Mouse (Mus musculus) layer of hippocampus, postnatal 14 days (tissue): ENCODE results near the gene Aipl1. TPM values are rescaled to one million over a fixed set of nuclear protein-coding genes. Genes with fewer than 3 reads are reported as not detected.

Experiments used
- DNase-seq, 2 experiments: peaks; one replicate each; pipeline ENCODE4 v3.0.0; 2021 to 2022; ENCODE audit warnings: low spot score in 2 of 2, mixed read lengths in 1 of 2
- total RNA-seq, 2 experiments: library from RNA; stranded (reverse); gene quantifications; 2 replicates each; pipeline ENCODE4 v1.2.3; 2021

The Aipl1 gene
- total RNA-seq, 2 experiments from 2014 or later: 0.14 TPM; not detected in 1

- no peak for DNase-seq
These were observed 13.9 kb upstream of the Aipl1 start for GRCm38 (mm10) chr11:72050895-72051858.

- DNase-seq: no peak
These were observed 13.0 kb upstream of the Aipl1 start for GRCm38 (mm10) chr11:72050168-72050894.

GRCm38 (mm10) chr11:72049171-72049759, 12.0 kb upstream of the Aipl1 start:
- DNase-seq: no peak

- no peak for DNase-seq
These were observed 11.4 kb upstream of the Aipl1 start for GRCm38 (mm10) chr11:72048730-72049129.

- no peak for DNase-seq
These were observed 6.9 kb upstream of the Aipl1 start for GRCm38 (mm10) chr11:72044231-72044630.

GRCm38 (mm10) chr11:72042631-72043030, 5.3 kb upstream of the Aipl1 start:
- DNase-seq: no peak

GRCm38 (mm10) chr11:72041768-72042607, 4.7 kb upstream of the Aipl1 start, which contains the start of gene Pimreg:
TSS of gene Pimreg (plus strand) at chr11:72042032.
- peak; percentile 73 to 85 for DNase-seq

GRCm38 (mm10) chr11:72041290-72041767, 4.0 kb upstream of the Aipl1 start:
- no peak for DNase-seq

GRCm38 (mm10) chr11:72039599-72040386, 2.5 kb upstream of the Aipl1 start:
- DNase-seq: peak in 1 of 2 experiments; percentile 22

GRCm38 (mm10) chr11:72037996-72038395, 687 bp upstream of the Aipl1 start:
- DNase-seq: peak; percentile 80 to 86

GRCm38 (mm10) chr11:72032589-72032988, 4.7 kb downstream of the Aipl1 start:
- no peak for DNase-seq

- no peak for DNase-seq
These were observed 5.2 kb downstream of the Aipl1 start for GRCm38 (mm10) chr11:72032091-72032490.

GRCm38 (mm10) chr11:72031353-72031752, 6.0 kb downstream of the Aipl1 start:
- no peak for DNase-seq

GRCm38 (mm10) chr11:72029143-72029542, 8.2 kb downstream of the Aipl1 start:
- peak in 1 of 2 experiments; percentile 39 for DNase-seq

- DNase-seq: no peak
These were observed 9.5 kb downstream of the Aipl1 start for GRCm38 (mm10) chr11:72027836-72028235.

- no peak for DNase-seq
These were observed 10.8 kb downstream of the Aipl1 start for GRCm38 (mm10) chr11:72026516-72026915.

GRCm38 (mm10) chr11:72025843-72026242, 11.5 kb downstream of the Aipl1 start:
- DNase-seq: no peak

GRCm38 (mm10) chr11:72024193-72024781, 13.0 kb downstream of the Aipl1 start:
- DNase-seq: peak; percentile 63 to 66

GRCm38 (mm10) chr11:72023581-72023980, 13.7 kb downstream of the Aipl1 start:
- peak in 1 of 2 experiments; percentile 41 for DNase-seq
